Mouse (Mus musculus): Measurements from ENCODE around the gene Wee1. TPM values are rescaled to one million over a fixed set of nuclear protein-coding genes. Genes with fewer than 3 reads are reported as not detected.

Wee1 gene
- polyA plus RNA-seq, 1 experiment from 2014 or later = 9.0 TPM

Other genes starting within 250 kb of the Wee1 start
- gene Dennd5a, start 161.6 kb upstream of the Wee1 start, polyA plus RNA-seq (2015; fragmentation: Nextera tagmentation; extraction: Ambion mirVana) = 7.1 and 7.6 TPM in 2 replicates
- 25.0 and 27.9 TPM in 2 replicates for gene Tmem41b, start 135.1 kb upstream of the Wee1 start, polyA plus RNA-seq (2015; fragmentation: Nextera tagmentation; extraction: Ambion mirVana)
- 18.4 and 20.3 TPM in 2 replicates for gene Ipo7, start 103.8 kb upstream of the Wee1 start, polyA plus RNA-seq (2015; fragmentation: Nextera tagmentation; extraction: Ambion mirVana)
- 10.2 and 10.3 TPM in 2 replicates for gene Zfp143, start 60.8 kb upstream of the Wee1 start, polyA plus RNA-seq (2015; fragmentation: Nextera tagmentation; extraction: Ambion mirVana)
- 7.8 and 9.0 TPM in 2 replicates for gene Swap70, start 99.7 kb downstream of the Wee1 start, polyA plus RNA-seq (2015; fragmentation: Nextera tagmentation; extraction: Ambion mirVana)

All from liver, embryonic 15.5 days (tissue).